Mouse (Mus musculus) cerebellum, postnatal 36 days (tissue): Measurements from ENCODE around the gene Supt7l.
A peak's percentile ranks its signal among the peaks of the same experiment; 100 is the strongest.
"Not testable (repeated sequence)": the region's sequence is repeated elsewhere in the genome, so short reads cannot be mapped to it uniquely, and the experiment has no call there.

Experiments
- DNase-seq, 2 experiments: peaks; one replicate each; pipeline ENCODE4 v3.0.0; 2021 to 2022; ENCODE audit warnings: mixed read lengths in 2 of 2

The Supt7l gene

GRCm38 (mm10) chr5:31527707-31528106 is at the start of gene Supt7l:
Gene Supt7l (minus strand): TSS chr5:31527807.
- not testable (repeated sequence) for DNase-seq

DNA sequence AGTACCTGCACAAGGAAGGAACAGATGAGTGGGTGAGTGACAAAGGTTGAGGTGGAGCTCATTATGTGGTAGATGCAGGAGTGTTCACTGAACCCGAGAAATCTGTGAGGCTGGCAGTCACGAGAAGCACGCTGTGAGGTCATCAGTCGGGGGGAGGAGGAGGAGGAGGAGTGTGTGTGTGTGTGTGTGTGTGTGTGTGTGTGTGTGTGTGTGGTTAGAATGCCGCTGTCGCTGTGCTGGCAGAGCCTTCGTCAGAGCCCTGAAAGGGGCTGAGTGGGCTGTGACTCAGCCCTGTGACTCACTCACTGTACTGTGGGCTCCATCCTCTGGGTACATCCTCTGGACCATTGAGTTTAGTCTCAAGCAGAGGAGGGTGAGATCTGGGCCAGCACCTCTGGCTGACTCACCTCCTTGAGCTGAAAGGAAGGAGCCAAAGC is 49.0 kb upstream of the Supt7l start:
- no peak for DNase-seq

DNA sequence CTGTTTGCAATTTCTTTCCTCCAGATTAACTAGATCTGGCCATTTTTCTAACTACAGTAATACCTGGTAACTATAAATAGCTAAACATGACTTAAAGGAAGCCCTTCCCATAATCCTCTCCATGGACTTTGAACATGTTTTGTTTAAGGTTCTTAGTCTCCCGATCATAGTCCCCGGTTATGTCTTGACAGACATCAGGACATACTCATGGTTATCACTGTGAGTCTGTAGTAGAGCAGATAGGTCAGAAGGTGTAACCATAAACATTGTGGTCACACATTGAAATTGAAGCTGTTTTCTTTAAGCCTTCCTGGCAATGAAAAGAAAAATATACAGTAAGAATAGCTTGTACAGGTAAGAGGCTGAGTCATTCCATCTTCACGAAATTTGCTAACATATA is 46.1 kb upstream of the Supt7l start:
- DNase-seq, result no peak

DNA sequence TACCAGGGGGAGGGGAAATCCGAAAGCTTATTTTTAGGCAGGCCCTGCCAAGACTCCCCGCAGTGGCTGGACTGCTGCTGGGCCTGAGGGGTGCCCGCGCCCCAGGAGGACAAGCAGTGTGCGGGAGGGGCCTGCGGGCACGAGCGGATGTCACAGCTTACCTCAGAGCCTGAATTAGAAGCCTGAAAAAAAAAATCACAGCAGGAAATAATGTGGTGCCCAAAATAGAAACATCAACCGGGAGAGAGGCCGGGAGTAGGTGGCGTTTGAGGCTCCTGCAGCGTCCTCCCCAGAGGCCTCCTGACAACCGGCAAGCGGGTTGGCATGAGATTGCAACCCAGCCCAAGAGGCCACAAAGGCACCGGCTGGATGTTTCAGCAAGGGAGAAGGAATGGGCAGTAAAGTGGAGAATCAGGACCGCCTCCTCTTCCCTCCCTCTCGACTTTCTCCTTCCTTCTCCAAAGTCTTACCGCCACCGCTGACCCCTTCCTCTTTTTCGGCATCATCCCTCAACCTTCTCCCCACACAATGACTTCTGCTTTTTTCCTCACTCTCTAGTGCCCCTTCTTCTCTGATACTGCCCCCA is 43.5 kb upstream of the Supt7l start:
- peak; percentile 29 to 45 for DNase-seq

DNA sequence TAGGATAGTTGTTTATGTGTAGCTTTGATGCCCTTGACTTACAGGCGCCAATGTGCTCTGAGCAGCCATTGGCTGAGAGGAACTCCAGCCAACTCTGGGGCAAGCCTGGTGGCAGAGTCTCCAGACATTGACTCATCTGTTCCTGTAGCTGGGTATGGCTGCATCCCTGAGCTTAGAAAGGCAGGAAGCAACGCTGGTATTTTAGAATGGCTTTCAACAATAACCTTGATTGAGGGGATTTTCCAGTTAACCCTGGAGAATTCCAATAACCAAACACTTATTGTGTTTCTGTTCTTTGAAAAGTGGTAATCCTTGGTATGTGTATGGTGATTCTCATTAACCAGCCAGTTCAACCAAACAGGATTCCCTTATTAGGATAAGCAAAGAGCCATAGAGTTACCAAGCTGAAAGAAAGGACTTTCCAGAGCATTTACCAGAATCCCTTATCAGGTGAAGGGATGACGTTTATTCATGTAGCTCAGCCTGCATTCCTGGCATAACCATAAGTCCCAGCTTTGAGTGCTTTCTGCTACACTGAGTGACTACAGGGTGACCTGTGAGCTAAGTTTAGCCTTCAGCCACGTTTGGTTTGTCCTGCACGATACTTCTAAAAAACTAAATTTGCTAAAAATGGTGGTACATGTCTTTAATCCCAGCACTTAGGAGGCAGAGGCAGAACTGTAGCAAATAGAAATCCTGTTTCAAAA is 40.5 kb upstream of the Supt7l start:
- DNase-seq, result no peak

DNA sequence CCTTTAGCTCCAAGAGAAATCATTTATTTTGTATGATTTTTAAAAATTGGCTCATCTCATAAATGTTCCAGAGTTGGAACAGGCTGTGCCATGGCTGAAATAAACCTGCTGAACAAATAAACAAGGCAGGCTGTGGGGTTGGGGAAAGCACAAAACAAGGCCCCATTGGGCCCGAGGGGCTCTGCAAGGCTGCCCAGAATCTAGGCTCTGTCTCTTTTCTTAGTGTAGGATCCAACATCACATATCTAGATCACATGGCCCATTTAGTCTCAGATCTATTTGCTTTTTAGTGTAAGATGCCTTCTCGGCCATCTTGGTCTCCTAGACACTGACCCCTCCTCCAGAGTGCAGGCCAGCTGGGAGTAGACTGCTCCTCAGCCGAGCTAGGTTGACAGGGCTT is 38.9 kb upstream of the Supt7l start:
- DNase-seq, result no peak

DNA sequence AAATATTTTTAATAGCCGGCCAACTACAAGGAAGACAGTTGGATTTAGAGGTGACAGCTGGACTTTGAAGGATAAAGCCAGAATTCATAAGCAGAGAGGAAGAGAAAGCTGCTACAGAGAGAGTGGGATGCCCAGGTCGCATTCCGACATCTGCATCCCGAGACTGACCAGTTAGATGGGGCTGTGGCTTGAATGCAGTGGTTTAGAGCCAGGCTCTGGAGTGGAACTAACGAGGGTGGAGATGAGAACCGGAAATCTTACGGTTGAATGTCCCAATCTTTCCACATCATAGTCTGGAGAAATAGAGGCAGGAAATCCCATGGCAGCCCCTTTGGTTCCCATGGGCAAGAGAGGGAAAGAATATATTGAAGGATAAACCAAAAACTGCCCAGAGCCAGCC is 38.4 kb upstream of the Supt7l start:
- DNase-seq, result no peak

GRCm38 (mm10) chr5:31564976-31565375 is 37.4 kb upstream of the Supt7l start:
- no peak for DNase-seq

GRCm38 (mm10) chr5:31563905-31564304 is 36.3 kb upstream of the Supt7l start:
- no peak for DNase-seq

GRCm38 (mm10) chr5:31563496-31563895 is 35.9 kb upstream of the Supt7l start:
- peak; percentile 70 to 77 for DNase-seq

DNA sequence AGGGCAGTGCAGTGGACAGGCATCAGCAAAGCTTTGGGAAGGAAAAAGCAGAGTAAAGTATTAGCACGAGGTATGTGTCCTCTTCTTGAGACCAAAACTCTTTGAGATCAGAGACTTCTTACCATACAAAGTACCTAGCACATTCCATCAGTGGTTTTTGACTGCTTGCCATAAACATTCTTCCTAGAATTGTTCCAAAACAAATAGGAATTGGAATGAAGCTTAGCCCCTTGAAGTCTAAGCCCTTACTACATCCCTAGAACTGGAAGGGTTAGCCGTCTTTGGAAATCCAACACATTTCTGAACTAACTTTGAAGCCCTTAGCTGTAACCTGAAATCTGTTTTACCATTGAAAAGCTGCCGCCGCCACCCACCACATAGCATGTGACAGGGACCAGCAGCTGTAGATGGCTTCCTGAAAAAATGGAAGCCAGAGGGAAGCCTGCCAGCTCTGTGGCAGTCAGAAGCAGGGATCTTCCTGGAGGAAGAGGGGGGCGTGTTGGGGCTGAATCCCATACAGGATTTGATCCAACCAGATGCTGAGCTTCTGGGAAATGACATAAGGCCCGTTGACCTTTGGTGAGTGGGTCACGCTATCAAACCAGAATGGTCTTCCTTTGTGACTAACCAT is 34.5 kb upstream of the Supt7l start:
- DNase-seq, result no peak

GRCm38 (mm10) chr5:31560352-31560751 is 32.7 kb upstream of the Supt7l start:
- no peak for DNase-seq

DNA sequence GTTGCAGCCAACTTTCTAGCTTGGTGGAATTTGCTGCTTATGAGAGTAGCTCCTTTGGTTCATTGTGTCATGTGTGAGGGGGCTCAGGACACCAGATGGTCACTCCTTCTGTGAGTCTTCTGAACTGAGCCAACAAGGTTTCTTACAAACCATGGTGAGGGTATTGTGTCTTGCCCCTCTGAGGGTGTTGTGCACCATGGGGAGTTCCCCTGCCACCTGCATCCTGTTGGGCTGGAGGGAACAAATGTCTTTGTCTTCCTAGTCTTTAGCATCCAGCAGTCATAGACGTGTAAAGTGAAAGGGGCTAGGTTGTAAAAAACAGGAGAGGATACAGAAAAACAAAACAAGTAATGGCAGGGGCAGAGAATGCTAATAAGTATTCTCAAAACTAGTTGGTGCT is 31.8 kb upstream of the Supt7l start:
- no peak for DNase-seq

- no peak for DNase-seq
Measured at GRCm38 (mm10) chr5:31535228-31535627, 7.6 kb upstream of the Supt7l start.

GRCm38 (mm10) chr5:31528560-31528959 is 953 bp upstream of the Supt7l start:
- DNase-seq, result no peak

GRCm38 (mm10) chr5:31527117-31527680 is 408 bp downstream of the Supt7l start:
- no peak for DNase-seq

GRCm38 (mm10) chr5:31526354-31527116 is 1.1 kb downstream of the Supt7l start, which contains the start of gene Slc4a1ap:
Gene Slc4a1ap (plus strand): TSS chr5:31526995.
- DNase-seq, result peak; percentile 73 to 84

DNA sequence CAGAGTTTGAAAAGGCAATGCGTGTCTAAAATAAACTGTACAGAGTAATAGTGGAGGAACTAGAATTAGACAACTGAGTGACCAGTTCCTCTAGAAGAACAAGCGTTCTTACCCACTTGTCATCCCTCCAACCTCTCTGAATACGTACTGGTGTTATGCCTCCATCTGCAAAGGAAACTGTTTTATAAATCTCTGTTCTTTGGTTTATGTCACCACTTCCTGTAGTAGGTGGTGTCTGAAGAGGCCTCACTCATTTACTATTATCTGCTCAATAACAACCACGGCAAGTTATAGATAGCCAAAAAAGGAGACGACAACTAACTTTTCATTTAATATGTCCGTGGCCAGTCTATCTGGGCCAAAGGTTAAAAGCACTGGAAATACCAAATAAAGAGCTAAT is 7.1 kb downstream of the Supt7l start:
- no peak for DNase-seq

GRCm38 (mm10) chr5:31512481-31512880 is 15.1 kb downstream of the Supt7l start:
- DNase-seq, result no peak

- DNase-seq, result no peak
Measured at GRCm38 (mm10) chr5:31504843-31505242, 22.8 kb downstream of the Supt7l start.

GRCm38 (mm10) chr5:31494513-31495297 is 32.9 kb downstream of the Supt7l start, which contains the start of gene Gpn1:
Gene Gpn1 (plus strand): TSS chr5:31494741.
- peak; percentile 87 to 91 for DNase-seq

DNA sequence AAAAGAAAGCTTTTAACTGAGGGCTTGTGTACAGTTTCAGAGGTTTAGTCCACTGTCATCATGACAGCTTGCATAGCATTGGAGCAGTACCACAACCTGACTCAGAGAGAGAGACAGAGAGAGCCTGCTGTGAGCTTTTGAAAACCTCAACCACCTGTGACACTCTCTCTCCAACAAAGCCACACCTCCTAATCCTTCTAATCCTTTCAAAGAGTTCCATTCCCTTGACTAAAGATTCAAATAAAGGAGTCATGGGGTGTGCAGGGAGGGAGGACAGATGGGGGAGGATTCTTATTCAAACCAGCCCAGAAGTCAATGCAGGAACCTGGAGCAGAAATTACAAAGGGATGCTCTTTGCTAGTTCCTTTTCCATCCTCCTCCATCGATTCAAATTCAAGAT is 35.6 kb downstream of the Supt7l start:
- DNase-seq, result no peak
